Mouse (Mus musculus): Measurements from ENCODE around the gene Mycs.

The Mycs gene

DNA sequence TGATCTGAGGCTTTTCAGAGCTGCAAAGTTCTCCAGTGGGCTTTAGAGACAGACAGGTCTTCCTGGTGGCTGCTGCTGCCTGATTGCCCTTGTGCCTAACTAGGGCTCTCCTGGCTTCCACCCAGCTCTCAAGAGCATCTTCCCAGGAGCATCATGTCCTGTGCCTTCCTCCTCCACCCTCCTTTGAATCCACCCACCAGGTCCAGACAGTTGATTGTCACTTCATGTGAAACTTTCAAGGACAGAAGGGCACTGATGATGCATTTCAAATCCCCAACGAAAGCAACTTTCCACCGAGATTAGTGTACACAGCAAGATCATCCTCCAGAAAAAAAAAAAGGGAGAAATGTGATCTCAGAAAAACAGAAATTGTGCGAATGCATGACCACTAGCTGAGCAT is at the start of gene Mycs:
Mycs (minus strand) TSS at position 101 of the 400 bp plus-strand sequence.
- no peak for DNase-seq

DNA sequence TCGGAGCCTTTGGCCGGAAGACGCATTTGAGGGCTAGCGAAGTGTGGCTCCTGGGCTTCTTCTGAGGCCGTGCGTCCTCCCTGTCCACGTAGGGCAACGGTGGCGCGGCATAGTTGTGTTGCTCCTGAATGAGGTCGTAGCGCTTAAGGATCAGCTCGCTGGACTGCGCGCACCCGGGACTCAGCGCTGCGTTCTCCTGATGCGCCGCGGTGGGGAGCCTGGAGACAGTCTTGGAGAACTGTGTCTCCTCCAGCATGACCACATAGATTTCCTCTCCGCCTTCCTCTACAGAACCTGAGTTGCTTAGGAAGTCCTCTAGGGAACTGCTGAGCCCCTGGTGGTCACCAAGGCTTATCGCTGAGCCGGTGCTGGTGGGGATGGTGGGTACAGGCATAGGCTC is 1.0 kb downstream of the Mycs start:
- no peak for DNase-seq

Data from lung, postnatal 4 days (tissue).